Mouse (Mus musculus) liver, embryonic 14.5 days (tissue): ENCODE measurements around the gene Ccdc121.

Experiments
- CTCF ChIP-seq: IDR thresholded peaks from 2 replicates; pipeline ENCODE4 v1.5.1; 2016; ENCODE audit warnings: antibody characterized with exemption, low read depth, control low read depth
- EP300 ChIP-seq: IDR thresholded peaks from 2 replicates; pipeline ENCODE4 v1.6.1; 2016; ENCODE audit warnings: antibody characterized with exemption, low read depth

DNA sequence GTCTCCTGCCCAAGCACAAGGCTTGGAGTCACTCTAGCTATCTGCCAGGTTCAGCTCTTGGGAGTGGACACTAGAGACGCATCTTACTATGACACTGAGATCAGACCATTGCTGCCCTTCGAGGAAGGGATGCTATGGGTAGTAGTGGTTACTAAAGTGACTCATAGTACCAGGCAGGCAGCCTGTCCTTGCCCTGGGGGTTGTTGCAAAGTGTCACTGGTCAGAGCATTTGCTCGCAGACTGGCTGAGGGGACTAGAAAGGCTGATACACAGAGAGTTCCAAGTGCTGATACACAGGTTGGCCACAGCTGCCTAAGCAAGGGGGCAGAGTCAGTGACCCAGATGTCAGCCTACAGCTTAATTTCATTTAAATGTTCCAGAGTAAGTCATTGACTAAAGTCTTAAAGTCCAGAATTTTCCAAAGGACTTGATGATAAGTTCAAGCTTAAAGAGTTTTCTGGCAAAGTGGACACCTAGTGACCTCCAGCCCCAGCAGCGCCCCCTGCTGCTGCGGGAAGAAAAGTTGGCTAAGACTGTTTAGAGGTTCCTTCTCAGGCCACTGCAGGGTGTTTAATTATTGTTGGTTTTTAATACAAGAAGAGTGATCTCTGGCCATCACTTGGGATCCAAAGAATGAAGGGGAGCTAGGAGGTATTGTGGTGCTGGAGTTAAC is 32.6 kb upstream of the Ccdc121 start:
- peak; percentile 54 for TF ChIP-seq CTCF
- no peak for TF ChIP-seq EP300
